Mouse (Mus musculus): ENCODE results near the gene Cntfr.

Cntfr gene

GRCm38 (mm10) chr4:41696930-41697841 is at the start of gene Cntfr:
Gene Cntfr, minus strand, starts transcription at chr4:41697089.
- peak; percentile 81 for DNase-seq (ENCODE audit: low spot score)

- DNase-seq (ENCODE audit: low spot score): no peak
Measured at GRCm38 (mm10) chr4:41745021-41745420, 48.1 kb upstream of the Cntfr start.

GRCm38 (mm10) chr4:41744131-41744530 is 47.2 kb upstream of the Cntfr start:
- no peak for DNase-seq (ENCODE audit: low spot score)

- peak; percentile 91 for DNase-seq (ENCODE audit: low spot score)
Measured at GRCm38 (mm10) chr4:41741158-41741560, 44.3 kb upstream of the Cntfr start.

- no peak for DNase-seq (ENCODE audit: low spot score)
Measured at GRCm38 (mm10) chr4:41740380-41741157, 43.7 kb upstream of the Cntfr start.

- no peak for DNase-seq (ENCODE audit: low spot score)
Measured at GRCm38 (mm10) chr4:41739260-41739659, 42.4 kb upstream of the Cntfr start.

GRCm38 (mm10) chr4:41738256-41738603 is 41.3 kb upstream of the Cntfr start:
- DNase-seq (ENCODE audit: low spot score): no peak

GRCm38 (mm10) chr4:41737602-41738255 is 40.8 kb upstream of the Cntfr start:
- peak; percentile 68 for DNase-seq (ENCODE audit: low spot score)

- no peak for DNase-seq (ENCODE audit: low spot score)
Measured at GRCm38 (mm10) chr4:41731052-41731765, 34.3 kb upstream of the Cntfr start, which contains the start of gene Arid3c. Gene Arid3c, minus strand, starts transcription at chr4:41731142.

- no peak for DNase-seq (ENCODE audit: low spot score)
Measured at GRCm38 (mm10) chr4:41726826-41727621, 30.1 kb upstream of the Cntfr start.

GRCm38 (mm10) chr4:41722918-41723351 is 26.0 kb upstream of the Cntfr start, which contains the start of gene Dctn3:
Gene Dctn3, minus strand, starts transcription at chr4:41723170.
- peak; percentile 77 for DNase-seq (ENCODE audit: low spot score)

GRCm38 (mm10) chr4:41716834-41717233 is 19.9 kb upstream of the Cntfr start:
- no peak for DNase-seq (ENCODE audit: low spot score)

GRCm38 (mm10) chr4:41715596-41715995 is 18.7 kb upstream of the Cntfr start:
- DNase-seq (ENCODE audit: low spot score): no peak

- no peak for DNase-seq (ENCODE audit: low spot score)
Measured at GRCm38 (mm10) chr4:41715082-41715481, 18.2 kb upstream of the Cntfr start.

GRCm38 (mm10) chr4:41714276-41714675 is 17.4 kb upstream of the Cntfr start:
- DNase-seq (ENCODE audit: low spot score): peak; percentile 43

- peak; percentile 85 for DNase-seq (ENCODE audit: low spot score)
Measured at GRCm38 (mm10) chr4:41713197-41714067, 16.5 kb upstream of the Cntfr start, which contains the start of gene Rpp25l. Gene Rpp25l, minus strand, starts transcription at chr4:41713534.

- DNase-seq (ENCODE audit: low spot score): peak; percentile 12
Measured at GRCm38 (mm10) chr4:41712421-41713196, 15.7 kb upstream of the Cntfr start.

- DNase-seq (ENCODE audit: low spot score): no peak
Measured at GRCm38 (mm10) chr4:41711705-41712375, 15.0 kb upstream of the Cntfr start.

All from ovary, postnatal 36 days (tissue).